Mouse (Mus musculus) liver, embryonic 13.5 days (tissue): ENCODE data around the gene Mvk. TPM values are rescaled to one million over a fixed set of nuclear protein-coding genes. Genes with fewer than 3 reads are reported as not detected.

ENCODE experiments used
- ATAC-seq: fragments of 200-750 bp; cut with Nextera tagmentation; 2 replicates; pipeline ENCODE4 v1.8.0; 2017; ENCODE audit warnings: low read depth, mild to moderate bottlenecking, moderate number of reproducible peaks, moderate library complexity
- DNase-seq: peaks from one replicate; pipeline ENCODE4 v3.0.0; 2022
- H3K27ac ChIP-seq: fragments of 300-500 bp; sonication (generic); 2 replicates; pipeline ENCODE4 v1.5.1; 2015; ENCODE audit warnings: moderate library complexity, mild to moderate bottlenecking, inconsistent platforms
- H3K27me3 ChIP-seq: fragments of 300-500 bp; sonication (generic); 2 replicates; pipeline ENCODE4 v1.6.1; 2015; ENCODE audit warnings: mild to moderate bottlenecking, inconsistent platforms
- H3K36me3 ChIP-seq: fragments of 300-500 bp; sonication (generic); 2 replicates; pipeline ENCODE4 v1.6.1; 2015; ENCODE audit warnings: mild to moderate bottlenecking, inconsistent platforms
- H3K4me1 ChIP-seq: fragments of 300-500 bp; sonication (generic); replicated peaks from 2 replicates; pipeline ENCODE4 v1.6.1; 2015; ENCODE audit warnings: inconsistent platforms
- H3K4me2 ChIP-seq: fragments of 300-500 bp; sonication (generic); 2 replicates; pipeline ENCODE4 v1.6.1; 2015; ENCODE audit warnings: inconsistent platforms, mild to moderate bottlenecking, moderate library complexity
- H3K4me3 ChIP-seq: fragments of 300-500 bp; sonication (generic); replicated peaks from 2 replicates; pipeline ENCODE4 v1.5.1; 2015; ENCODE audit warnings: mild to moderate bottlenecking, inconsistent platforms
- H3K9ac ChIP-seq: fragments of 300-500 bp; sonication (generic); 2 replicates; pipeline ENCODE4 v1.6.1; 2015; ENCODE audit warnings: mild to moderate bottlenecking, inconsistent platforms
- H3K9me3 ChIP-seq: fragments of 300-500 bp; sonication (generic); replicated peaks from 2 replicates; pipeline ENCODE4 v1.6.1; 2016; ENCODE audit warnings: inconsistent platforms
- WGBS: fragments of 180-500 bp; shearing (Covaris S2); methylation state at CpG from one replicate; pipeline ENCODE4 v1.1.7; 2015; ENCODE audit not compliant: insufficient replicate concordance; 5-methylcytosine and 5-hydroxymethylcytosine counted together
- polyA plus RNA-seq: library from polyadenylated mRNA; unstranded; fragments of >200 nt; fragmentation: Nextera tagmentation; extraction: Ambion mirVana; gene quantifications from 2 replicates; pipeline ENCODE4 v1.2.1, GENCODE M21; 2015

Gene Mvk
- polyA plus RNA-seq, 1 experiment from 2014 or later = 31.5 TPM

GRCm38 (mm10) chr5:114421561-114422298 lies 22.3 kb upstream of the Mvk start:
- ATAC-seq = peak; percentile 65
- Histone ChIP-seq H3K27ac (peak overlapping the region; percentile 55), H3K36me3 (peaks cover 44% of the 10 kb centered on the region), H3K4me2 (no peak overlapping the region), H3K9ac (no peak overlapping the region), H3K4me3 (no peak overlapping the region), H3K4me1 (peaks cover 16% of the 10 kb centered on the region), H3K9me3 (no peaks in the 10 kb centered on the region), H3K27me3 (no peaks in the 10 kb centered on the region)
- no peak for DNase-seq
- WGBS = 70% methylated on average over 11 of the region's 11 CpGs

GRCm38 (mm10) chr5:114422591-114422990 lies 21.5 kb upstream of the Mvk start:
- H3K27me3 ChIP-seq = no peaks in the 10 kb centered on the region
- H3K36me3 ChIP-seq = peaks cover 36% of the 10 kb centered on the region
- peaks cover 16% of the 10 kb centered on the region for H3K4me1 ChIP-seq
- peak overlapping the region; percentile 39; the same call in 1 of the 2 replicates for H3K27ac ChIP-seq
- no peak overlapping the region for H3K9ac ChIP-seq
- H3K4me3 ChIP-seq = no peak overlapping the region
- DNase-seq (no peak), ATAC-seq (no peak)
- H3K9me3 ChIP-seq = no peaks in the 10 kb centered on the region
- no peak overlapping the region for H3K4me2 ChIP-seq
- WGBS = 33% methylated on average over 5 of the region's 5 CpGs

GRCm38 (mm10) chr5:114423961-114424360 lies 20.1 kb upstream of the Mvk start:
- Histone ChIP-seq H3K4me2 (no peak overlapping the region), H3K27me3 (no peaks in the 10 kb centered on the region), H3K27ac (no peak overlapping the region), H3K9me3 (no peaks in the 10 kb centered on the region), H3K4me3 (no peak overlapping the region), H3K36me3 (peaks cover 22% of the 10 kb centered on the region), H3K9ac (no peak overlapping the region), H3K4me1 (peaks cover 16% of the 10 kb centered on the region)
- ATAC-seq (no peak), DNase-seq (no peak)
- 69% methylated on average over 5 of the region's 5 CpGs for WGBS

GRCm38 (mm10) chr5:114426732-114427131 lies 17.3 kb upstream of the Mvk start:
- no peaks in the 10 kb centered on the region for H3K9me3 ChIP-seq
- H3K27me3 ChIP-seq = no peaks in the 10 kb centered on the region
- WGBS = 64% methylated on average over 6 of the region's 6 CpGs
- H3K9ac ChIP-seq = no peak overlapping the region
- no peak overlapping the region for H3K27ac ChIP-seq
- no peak for ATAC-seq
- H3K4me2 ChIP-seq = no peak overlapping the region
- no peak for DNase-seq
- no peaks in the 10 kb centered on the region for H3K36me3 ChIP-seq
- no peak overlapping the region for H3K4me3 ChIP-seq
- peaks cover 12% of the 10 kb centered on the region for H3K4me1 ChIP-seq

- no peak for DNase-seq
Measured at GRCm38 (mm10) chr5:114428621-114429020, 15.4 kb upstream of the Mvk start.

GRCm38 (mm10) chr5:114429781-114430180 lies 14.3 kb upstream of the Mvk start:
- Histone ChIP-seq H3K4me3 (no peak overlapping the region), H3K4me2 (no peak overlapping the region), H3K4me1 (no peaks in the 10 kb centered on the region), H3K9ac (no peak overlapping the region), H3K27me3 (no peaks in the 10 kb centered on the region), H3K9me3 (no peaks in the 10 kb centered on the region), H3K27ac (no peak overlapping the region), H3K36me3 (peaks cover 7% of the 10 kb centered on the region; the same call in 1 of the 2 replicates)
- WGBS = 62% methylated on average over 7 of the region's 7 CpGs
- DNase-seq (no peak), ATAC-seq (no peak)

More at GRCm38 (mm10) chr5:114428621-114429020, 15.4 kb upstream of the Mvk start:
- Histone ChIP-seq H3K9me3 (no peaks in the 10 kb centered on the region), H3K27ac (no peak overlapping the region), H3K4me3 (no peak overlapping the region), H3K4me1 (no peaks in the 10 kb centered on the region), H3K36me3 (no peaks in the 10 kb centered on the region), H3K9ac (no peak overlapping the region), H3K27me3 (no peaks in the 10 kb centered on the region), H3K4me2 (no peak overlapping the region)
- ATAC-seq = no peak
- WGBS = 68% methylated on average over 18 of the region's 18 CpGs

GRCm38 (mm10) chr5:114434359-114434758 lies 9.7 kb upstream of the Mvk start:
- peaks cover 27% of the 10 kb centered on the region for H3K36me3 ChIP-seq
- H3K4me2 ChIP-seq = no peak overlapping the region
- H3K4me1 ChIP-seq = no peaks in the 10 kb centered on the region
- no peak overlapping the region for H3K9ac ChIP-seq
- DNase-seq (no peak), ATAC-seq (no peak)
- H3K27me3 ChIP-seq = no peaks in the 10 kb centered on the region
- H3K9me3 ChIP-seq = no peaks in the 10 kb centered on the region
- no peak overlapping the region for H3K27ac ChIP-seq
- H3K4me3 ChIP-seq = no peak overlapping the region
- 73% methylated on average over 8 of the region's 8 CpGs for WGBS

- no peak overlapping the region for H3K27ac ChIP-seq
- WGBS = 84% methylated on average over 14 of the region's 14 CpGs
- ATAC-seq = no peak
- H3K9ac ChIP-seq = no peak overlapping the region; the same call in 1 of the 2 replicates
- DNase-seq = no peak
- H3K27me3 ChIP-seq = no peaks in the 10 kb centered on the region
- no peak overlapping the region for H3K4me3 ChIP-seq
- H3K9me3 ChIP-seq = no peaks in the 10 kb centered on the region
- H3K4me2 ChIP-seq = no peak overlapping the region
- no peaks in the 10 kb centered on the region; the same call in 1 of the 2 replicates for H3K4me1 ChIP-seq
- peaks cover 27% of the 10 kb centered on the region for H3K36me3 ChIP-seq
Measured at GRCm38 (mm10) chr5:114435588-114435987, 8.5 kb upstream of the Mvk start.

- under 1% methylated on average over 21 of the region's 21 CpGs for WGBS
- Histone ChIP-seq H3K4me1 (peaks cover 26% of the 10 kb centered on the region), H3K4me3 (peak overlapping the region; percentile 70), H3K27me3 (no peaks in the 10 kb centered on the region), H3K9ac (peak overlapping the region; percentile 76), H3K27ac (no peak overlapping the region), H3K4me2 (peak overlapping the region; percentile 87), H3K36me3 (peaks cover 10% of the 10 kb centered on the region), H3K9me3 (no peaks in the 10 kb centered on the region)
- no peak for ATAC-seq
- DNase-seq = no peak
Measured at GRCm38 (mm10) chr5:114444368-114444692, 261 bp downstream of the Mvk start.

GRCm38 (mm10) chr5:114449011-114449410 lies 4.9 kb downstream of the Mvk start:
- H3K9me3 ChIP-seq = no peaks in the 10 kb centered on the region
- peaks cover 27% of the 10 kb centered on the region for H3K36me3 ChIP-seq
- no peak overlapping the region for H3K4me2 ChIP-seq
- H3K9ac ChIP-seq = no peak overlapping the region
- H3K27ac ChIP-seq = no peak overlapping the region
- no peak overlapping the region for H3K4me3 ChIP-seq
- DNase-seq (no peak), ATAC-seq (no peak)
- H3K4me1 ChIP-seq = peaks cover 14% of the 10 kb centered on the region
- 73% methylated on average over 4 of the region's 4 CpGs for WGBS
- no peaks in the 10 kb centered on the region for H3K27me3 ChIP-seq

- H3K4me2 ChIP-seq = no peak overlapping the region
- H3K36me3 ChIP-seq = peaks cover 7% of the 10 kb centered on the region; the same call in 1 of the 2 replicates
- 0 out of 2 replicates have a peak, but pooled peaks cover 3% of the 10 kb centered on the region for H3K4me1 ChIP-seq
- DNase-seq (no peak), ATAC-seq (no peak)
- no peak overlapping the region for H3K9ac ChIP-seq
- 0 out of 2 replicates have a peak, but pooled peaks cover 4% of the 10 kb centered on the region for H3K27me3 ChIP-seq
- no peak overlapping the region for H3K4me3 ChIP-seq
- H3K9me3 ChIP-seq = no peaks in the 10 kb centered on the region
- 78% methylated on average over 9 of the region's 9 CpGs for WGBS
- H3K27ac ChIP-seq = no peak overlapping the region
Measured at GRCm38 (mm10) chr5:114456287-114456686, 12.2 kb downstream of the Mvk start.
